Mouse (Mus musculus): ENCODE data around the gene Cct3. TPM values are rescaled to one million over a fixed set of nuclear protein-coding genes. Genes with fewer than 3 reads are reported as not detected.
"Not testable (repeated sequence)": the region's sequence is repeated elsewhere in the genome, so short reads cannot be mapped to it uniquely, and the experiment has no call there.

Gene Cct3
- total RNA-seq, 2 experiments from 2014 or later = 186 to 189 TPM

DNA sequence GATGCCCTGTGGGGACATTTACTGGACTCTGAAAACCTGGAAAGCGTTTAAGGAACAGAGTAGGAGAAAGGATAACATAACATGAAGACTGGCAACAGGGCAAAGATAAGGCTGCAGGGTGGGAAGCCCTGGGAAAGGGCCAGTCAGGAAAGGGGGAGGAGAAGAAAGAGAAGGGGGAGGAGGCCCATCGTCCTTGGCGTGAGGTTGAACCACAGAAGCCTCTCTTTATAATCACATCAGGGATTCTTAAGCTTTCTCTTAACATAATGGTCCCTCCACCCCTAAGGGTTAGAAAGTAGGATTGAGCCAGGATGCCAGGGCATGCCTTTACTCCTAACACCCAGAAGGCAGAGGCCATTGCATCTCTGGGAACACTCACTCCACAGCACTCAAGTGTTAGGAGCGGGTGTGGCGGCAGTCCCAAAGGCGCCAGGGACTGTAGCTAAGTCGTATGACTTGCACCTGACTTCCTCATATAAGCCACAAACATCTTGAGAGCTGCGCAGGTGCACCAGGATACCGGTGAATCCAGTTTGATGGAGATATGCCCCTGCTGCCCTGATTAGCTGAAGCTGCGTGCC is 8.7 kb upstream of the Cct3 start:
- DNase-seq (ENCODE audit: low spot score in 2 of 2) = not testable (repeated sequence)

DNA sequence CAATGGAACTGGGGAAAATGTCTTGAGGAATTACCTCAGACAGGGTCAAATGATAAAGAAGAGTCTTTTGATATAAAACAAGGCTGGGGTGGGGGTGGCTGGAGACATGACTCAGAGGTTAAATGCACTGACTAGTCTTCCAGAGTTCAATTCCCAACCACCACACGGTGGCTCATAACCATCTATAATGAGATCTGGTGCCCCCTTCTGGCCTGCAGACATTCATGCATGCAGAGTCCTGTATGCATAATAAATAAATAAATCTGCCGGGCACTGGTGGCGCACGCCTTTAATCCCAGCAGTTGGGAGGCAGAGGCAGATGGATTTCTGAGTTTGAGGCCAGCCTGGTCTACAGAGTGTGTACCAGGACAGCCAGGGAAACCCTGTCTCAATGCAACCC is 4.9 kb upstream of the Cct3 start:
- DNase-seq (ENCODE audit: low spot score in 2 of 2) = no peak

DNA sequence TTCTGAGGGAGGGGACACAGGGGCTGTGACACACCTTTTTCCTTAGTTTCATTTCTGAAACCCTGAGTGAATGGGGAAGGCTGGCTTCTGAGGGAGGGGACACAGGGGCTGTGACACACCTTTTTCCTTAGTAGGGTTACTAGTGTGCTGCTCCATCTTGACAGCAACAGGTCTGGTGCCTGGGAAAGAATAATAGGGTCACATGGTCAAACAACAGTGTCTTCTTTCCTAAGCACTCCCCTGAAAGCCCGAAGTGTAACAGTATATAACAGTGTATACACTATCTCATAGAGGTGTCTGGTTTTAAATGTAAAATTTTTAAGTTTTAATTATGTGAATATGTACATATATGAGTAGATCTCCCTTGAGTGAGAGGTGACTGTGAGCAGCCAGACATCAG is 1.6 kb upstream of the Cct3 start:
- DNase-seq (ENCODE audit: low spot score in 2 of 2) = not testable (repeated sequence)

DNA sequence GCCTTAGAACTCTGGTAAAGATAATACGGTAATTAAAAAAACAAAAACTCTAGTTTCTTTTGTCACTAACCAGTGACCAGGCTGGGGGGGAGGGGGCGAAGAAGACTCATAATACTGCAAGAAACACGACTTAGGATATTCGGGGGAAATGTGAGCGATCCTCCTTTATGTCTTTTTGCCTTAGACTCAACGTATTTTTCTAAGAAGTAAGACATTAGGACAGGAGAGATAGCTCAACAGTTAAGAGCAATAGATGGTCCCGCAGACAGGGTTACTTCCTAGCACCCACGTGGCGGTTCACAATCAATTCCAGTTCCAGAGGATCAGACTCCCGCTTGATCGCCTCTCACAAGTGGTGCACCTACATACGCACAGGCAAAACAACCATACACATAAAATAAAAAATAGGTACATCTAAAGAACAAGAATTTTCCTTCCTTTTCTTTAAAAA is 781 bp upstream of the Cct3 start:
- no peak for DNase-seq (ENCODE audit: low spot score in 2 of 2)

DNA sequence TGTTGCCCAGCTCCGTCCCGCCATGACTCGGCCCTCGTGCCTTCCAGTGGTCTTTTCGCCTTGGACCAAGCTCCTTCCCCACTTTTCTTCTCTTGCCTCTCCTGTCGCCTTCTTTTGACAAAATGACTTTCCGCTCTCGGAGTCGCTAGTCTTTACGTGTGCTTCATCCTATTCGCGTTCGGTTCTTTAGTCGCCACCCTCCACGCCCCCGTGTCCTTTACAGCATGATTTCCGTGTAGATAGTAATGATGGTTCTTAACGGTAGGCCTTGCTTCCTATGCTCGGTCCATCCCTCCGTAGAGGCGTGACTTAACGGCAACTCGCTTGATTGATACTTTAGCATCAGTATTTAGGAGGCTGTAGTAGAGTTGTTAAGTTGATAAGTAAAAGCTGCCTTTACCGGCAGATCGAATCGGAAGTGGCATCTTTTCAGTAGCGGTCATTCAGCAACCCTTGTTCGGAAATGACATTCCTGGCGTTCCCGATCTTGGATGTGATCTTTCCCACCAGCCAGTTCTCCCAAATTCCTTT is 470 bp downstream of the Cct3 start:
- peak; percentile 53 to 72 for DNase-seq (ENCODE audit: low spot score in 2 of 2)

DNA sequence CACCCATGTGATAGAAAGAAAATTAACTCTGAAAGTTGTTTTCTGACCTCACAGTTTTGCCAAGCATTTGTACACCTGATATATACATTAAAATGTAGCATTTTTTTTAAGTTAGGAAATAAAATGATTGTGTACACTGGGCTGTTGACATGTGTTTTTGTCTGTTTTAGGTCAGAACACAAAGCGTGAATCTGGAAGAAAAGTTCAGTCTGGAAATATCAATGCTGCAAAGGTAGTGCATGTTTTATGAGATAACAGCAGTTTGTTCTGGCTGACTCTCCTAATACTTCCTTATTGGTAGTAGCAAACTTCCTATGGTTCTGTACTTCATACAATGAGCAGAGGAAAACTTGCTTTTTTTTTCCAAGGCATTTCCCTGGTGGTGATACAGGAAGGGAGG is 2.3 kb downstream of the Cct3 start:
- DNase-seq (ENCODE audit: low spot score in 2 of 2) = no peak

DNA sequence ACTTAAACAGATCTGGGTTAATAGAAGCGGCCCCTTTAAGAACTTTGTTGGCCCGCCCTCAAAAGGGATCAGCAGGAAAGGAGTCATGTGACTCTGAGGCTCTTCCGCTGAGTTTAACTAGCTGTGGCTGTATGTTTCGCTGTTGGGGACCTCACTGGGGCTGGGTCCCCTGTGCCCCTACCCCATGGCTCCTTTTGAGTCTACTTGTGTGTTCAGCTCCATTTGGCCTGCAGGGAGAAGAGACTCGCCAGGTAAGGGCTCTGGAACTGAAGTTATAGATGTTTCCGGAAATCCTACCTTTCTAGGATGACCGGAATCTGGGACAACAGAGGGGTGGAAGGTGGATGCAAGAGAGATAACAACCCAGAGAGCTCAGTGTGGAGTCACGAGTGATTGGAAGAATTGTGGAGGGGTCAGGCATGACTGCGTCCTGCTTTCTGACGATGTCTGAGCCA is 28.1 kb downstream of the Cct3 start, which contains the start of gene Glmp:
Gene Glmp (plus strand): TSS at position 73 of the 455 bp plus-strand sequence.
- DNase-seq (ENCODE audit: low spot score in 2 of 2) = peak; percentile 28 to 72

- DNase-seq (ENCODE audit: low spot score in 2 of 2) = no peak
These were observed 32.0 kb downstream of the Cct3 start for GRCm38 (mm10) chr3:88328956-88329355.

DNA sequence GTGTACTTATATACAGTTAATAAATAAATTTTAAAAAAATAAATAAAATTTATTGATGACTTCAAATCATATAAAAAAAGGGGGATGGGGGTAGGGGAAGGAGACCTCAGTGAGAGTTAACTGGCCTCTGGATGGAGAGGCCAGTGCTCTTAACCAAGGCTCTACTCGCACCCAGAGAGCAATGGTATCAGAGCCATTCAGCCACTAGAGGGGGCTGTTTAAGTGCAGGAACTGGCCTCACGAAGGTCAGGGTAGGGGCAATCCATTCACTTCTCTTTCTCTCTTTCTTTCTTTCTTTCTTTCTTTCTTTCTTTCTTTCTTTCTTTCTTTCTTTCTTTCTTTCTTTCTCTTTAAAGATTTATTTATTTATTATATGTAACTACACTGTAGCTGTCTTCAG is 34.4 kb downstream of the Cct3 start:
- no peak for DNase-seq (ENCODE audit: low spot score in 2 of 2)

DNA sequence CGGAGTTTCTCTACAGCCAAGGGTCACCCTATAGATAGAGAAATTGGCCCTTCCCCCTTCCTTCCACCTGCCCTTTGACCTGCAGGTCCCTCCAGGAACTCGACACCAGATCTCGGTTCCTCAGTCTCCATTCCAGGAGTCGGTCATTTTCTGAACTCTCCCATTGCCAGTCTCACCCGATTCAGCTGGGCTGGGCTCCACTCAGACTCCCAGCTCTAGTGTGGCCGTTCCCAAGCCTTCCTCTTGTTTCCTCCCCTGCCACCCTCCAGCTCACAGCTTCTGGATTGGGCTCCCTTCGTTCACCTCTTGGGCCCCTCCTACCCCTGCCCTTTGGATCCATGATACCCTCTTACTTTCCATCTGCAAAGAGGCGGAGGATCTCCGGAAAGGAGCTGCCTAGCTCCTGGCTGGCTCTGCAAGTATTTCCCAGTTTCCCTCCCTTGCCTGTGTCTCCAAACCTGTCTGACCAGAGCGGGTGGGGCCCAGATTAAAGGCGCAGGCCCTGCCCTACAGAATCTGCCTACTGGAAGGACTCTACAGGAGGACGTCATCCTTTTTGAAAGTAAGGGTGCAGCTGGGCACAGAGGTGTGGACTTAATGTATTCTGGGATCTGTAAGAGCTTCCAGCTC is 37.2 kb downstream of the Cct3 start:
- no peak for DNase-seq (ENCODE audit: low spot score in 2 of 2)

DNA sequence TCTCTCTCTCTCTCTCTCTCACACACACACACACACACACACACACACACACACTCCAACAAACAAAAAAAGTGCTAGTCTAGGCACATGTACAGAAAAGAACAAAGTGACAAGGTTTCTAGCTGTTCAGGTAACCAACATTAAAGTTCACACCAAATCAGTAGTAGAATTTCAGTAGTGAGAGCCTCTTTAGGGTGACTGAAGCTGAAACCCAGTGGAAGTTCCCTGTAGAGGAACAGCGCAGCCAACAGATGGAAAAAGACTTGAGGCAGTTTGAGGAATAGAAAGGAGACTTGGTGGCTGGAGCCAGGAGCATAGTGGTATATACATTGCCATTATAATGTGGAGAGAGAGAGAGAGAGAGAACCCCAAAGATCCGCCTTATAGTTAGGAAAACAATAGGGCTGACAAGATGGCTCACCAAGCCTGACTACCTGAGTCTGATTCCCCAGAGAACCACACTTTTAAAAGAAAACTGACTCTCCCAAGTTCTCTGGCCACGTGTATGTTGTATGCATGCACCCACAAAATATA is 38.1 kb downstream of the Cct3 start:
- no peak for DNase-seq (ENCODE audit: low spot score in 2 of 2)

DNA sequence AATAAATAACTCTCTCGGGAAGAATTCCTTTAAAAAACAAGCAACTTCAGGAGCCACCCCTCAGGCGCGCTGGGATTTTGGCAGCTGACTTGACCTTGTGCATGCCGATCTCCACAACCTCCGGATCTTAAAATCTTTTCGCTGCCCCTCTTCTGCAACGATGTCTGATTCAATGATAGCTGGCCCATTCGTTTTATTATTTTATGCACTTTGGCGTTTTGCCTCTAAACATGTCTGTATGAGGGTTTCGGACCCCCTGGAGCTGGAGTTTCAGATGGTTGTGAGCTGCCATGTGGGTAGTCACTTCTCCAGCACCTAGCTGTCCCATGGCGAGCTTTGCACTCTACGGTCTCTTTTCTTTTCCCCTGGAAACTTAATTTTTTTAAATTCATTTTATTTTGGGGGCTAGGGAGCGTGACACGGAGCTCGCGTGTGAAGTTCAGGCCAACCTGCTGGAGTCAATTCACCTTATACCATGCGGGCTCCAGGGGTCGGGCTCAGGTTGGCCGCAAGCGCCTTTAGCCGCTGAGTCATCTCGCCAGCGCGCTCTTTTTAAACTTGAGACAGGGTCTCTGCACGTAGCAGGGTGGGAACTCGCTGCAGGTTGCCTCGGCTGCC is 38.6 kb downstream of the Cct3 start:
- DNase-seq (ENCODE audit: low spot score in 2 of 2) = no peak

GRCm38 (mm10) chr3:88336058-88337013 is 39.4 kb downstream of the Cct3 start, which contains the start of the genes Tmem79 and Smg5:
Gene Tmem79, minus strand, starts transcription at chr3:88336148.
Gene Smg5, plus strand, starts transcription at chr3:88336260.
- peak; percentile 94 to 97 for DNase-seq (ENCODE audit: low spot score in 2 of 2)

DNA sequence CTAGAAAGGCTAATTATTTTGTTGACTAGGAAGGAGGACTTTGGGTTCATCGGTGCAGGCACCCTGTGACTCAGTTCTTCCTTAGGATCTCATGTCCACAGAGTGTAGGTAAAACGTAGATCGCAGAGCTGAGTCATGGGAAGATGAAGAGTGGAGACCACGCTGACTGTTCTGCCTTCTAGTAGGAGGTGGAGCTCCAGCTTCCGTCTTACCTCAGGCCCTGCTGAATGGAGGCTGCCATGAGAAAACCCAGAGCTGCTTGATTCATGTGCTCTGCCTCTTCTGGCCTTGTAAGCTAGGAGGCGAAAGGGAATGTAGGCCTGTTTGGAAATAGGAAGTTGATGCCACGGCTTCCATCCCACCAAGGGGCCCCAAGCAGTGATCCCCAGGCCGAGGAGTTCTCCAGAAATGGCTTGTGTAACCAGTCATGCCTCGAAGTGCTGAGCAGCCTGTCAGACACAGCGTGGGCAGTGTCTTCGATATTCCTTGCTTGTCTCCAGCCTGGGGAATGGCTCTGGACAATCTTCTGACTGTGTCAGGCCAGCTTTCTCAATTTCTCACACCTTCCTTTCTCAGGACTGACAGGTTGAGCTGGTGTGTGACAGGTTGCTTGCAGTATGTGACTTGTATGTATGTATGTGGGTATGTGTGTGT is 40.6 kb downstream of the Cct3 start:
- no peak for DNase-seq (ENCODE audit: low spot score in 2 of 2)

- no peak for DNase-seq (ENCODE audit: low spot score in 2 of 2)
These were observed 41.4 kb downstream of the Cct3 start for GRCm38 (mm10) chr3:88338316-88338715.

- no peak for DNase-seq (ENCODE audit: low spot score in 2 of 2)
These were observed 42.1 kb downstream of the Cct3 start for GRCm38 (mm10) chr3:88339006-88339405.

GRCm38 (mm10) chr3:88350732-88351131 is 53.8 kb downstream of the Cct3 start:
- DNase-seq (ENCODE audit: low spot score in 2 of 2) = no peak

GRCm38 (mm10) chr3:88352907-88353306 is 56.0 kb downstream of the Cct3 start:
- no peak for DNase-seq (ENCODE audit: low spot score in 2 of 2)

DNA sequence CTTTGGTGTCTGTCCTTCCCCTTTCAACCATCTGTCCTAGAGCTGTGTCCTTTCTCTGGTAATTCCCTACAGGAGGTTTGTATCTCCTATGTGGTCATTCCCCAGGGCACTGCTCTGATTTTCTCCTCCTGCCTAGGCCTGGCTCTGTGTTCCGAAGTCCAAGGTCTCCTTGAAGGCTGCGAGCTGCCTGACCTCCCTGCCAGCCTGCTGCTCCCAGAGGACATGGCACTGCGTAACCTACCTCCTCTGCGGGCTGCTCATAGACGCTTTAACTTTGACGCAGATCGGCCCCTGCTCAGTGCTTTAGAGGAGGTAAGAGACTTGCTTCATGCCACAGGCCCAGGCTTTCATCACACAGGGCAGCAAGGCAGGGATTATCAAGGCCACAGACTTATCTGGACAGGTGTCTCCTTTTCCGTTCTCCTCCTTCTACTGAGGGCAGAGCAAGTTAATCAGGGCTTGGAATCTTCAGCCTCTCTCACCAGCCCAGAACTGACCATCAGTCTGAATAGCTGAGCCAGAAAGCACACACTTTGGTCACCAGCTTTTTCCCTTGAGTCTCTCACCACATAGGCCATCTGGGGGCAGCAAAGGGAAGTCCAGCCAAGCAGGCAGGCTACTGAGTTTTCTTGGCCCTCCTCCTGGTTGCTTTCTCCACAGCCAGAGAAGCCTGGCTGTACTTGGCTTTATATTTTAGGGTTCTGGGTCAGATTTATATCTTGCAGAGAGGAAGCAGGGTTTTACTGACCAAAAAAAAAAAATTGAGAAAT is 57.7 kb downstream of the Cct3 start:
- DNase-seq (ENCODE audit: low spot score in 2 of 2) = no peak
